Mouse (Mus musculus): ENCODE results near the gene Abhd14b. TPM values are rescaled to one million over a fixed set of nuclear protein-coding genes. Genes with fewer than 3 reads are reported as not detected.

Gene Abhd14b
- total RNA-seq, 4 experiments from 2014 or later = 14.7 to 17.7 (median 17.0) TPM

DNA sequence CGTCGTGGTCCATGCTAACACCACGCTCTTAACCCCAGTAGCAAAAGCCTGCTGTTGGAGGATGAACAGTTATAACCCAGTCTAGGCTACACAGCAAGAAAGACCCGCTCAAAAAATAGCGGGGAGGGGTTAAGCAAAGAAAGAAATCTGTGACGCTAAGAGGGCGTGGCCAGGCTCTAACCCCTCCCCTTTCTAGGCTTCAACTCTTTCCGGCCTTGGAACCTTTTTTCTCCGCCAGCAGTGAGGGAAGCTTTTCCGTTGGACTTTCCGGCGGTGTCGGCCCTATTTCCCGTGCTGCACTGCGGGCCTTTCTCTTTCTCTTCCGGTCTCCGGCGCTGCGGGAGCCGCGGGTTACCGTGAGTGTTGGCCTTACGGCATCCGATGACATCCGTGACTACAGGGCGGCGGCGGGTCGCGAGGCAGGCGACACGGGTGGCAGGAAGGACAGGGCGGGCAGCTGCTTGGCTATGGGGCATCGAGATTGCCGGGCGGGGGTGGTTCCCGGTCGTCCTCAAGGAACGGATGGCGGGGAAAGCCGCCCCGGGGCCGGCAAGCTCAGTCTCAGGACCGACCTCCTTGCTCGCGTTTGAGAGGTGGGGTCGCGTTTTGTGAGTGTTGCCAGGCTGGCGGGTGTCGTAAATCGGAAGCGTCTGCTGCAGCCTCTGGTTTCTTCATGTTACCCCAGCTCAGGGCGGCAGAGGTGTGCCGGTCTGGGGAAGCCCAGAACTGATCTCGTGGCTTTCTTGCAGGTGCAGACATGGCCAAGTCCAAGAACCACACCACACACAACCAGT, 17.8 kb upstream of the Abhd14b start, which contains the start of gene Rpl29:
Gene Rpl29 (plus strand): TSS at position 234 of the 794 bp plus-strand sequence.
- DNase-seq (ENCODE audit: low spot score in 2 of 2) = peak; percentile 92 to 93

DNA sequence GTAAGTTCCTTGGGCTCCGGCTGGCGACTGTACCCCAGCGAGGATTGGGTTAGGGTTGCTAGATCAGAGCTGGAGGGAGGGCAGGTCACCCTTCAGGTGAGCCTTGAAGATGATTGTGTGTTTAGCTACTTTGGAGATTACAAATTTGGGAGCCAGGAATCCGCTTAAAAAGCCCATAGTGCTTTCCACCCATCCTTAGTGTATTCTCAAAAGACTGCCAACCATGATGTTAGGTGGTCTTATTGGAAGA, 17.3 kb upstream of the Abhd14b start:
- DNase-seq (ENCODE audit: low spot score in 2 of 2) = no peak

DNA sequence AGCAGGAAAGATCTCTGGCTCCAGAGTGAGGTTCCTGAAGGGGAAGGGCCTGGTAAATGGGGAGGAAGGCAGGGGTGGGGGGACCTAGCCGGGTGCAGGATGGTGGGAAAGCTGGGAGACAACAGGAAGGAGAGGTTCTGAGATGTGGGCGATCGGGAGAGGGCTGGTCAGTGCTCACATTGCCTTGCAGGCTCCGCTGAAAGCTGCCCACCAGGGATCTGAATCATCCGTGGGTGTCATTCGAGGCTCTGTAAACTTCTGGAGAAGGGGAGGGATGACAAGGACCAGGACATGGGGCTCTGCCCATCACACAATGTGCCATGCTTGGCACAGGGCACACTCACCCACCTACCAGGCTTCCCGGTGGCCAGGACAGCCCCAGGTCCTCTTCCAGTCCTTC, 13.9 kb upstream of the Abhd14b start:
- no peak for DNase-seq (ENCODE audit: low spot score in 2 of 2)

DNA sequence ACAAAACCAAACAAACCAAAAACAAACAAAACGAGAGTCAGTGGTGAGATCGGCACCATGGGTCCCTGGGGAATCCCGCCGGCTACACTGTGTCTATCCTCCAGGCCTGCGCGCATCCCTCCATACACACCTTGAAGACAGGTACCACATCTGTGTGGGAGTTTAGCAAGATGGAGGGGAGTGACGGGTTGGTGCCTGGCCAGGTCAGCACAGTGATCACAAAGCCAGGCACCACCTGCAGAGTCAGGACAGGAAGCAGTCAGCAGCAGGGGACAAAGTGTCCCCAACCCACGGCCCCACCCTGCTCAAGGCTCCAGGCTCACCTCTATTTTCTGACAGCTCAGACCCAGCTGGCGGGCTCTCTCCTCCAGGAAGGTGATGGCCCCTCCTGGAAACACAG, 10.7 kb upstream of the Abhd14b start:
- DNase-seq (ENCODE audit: low spot score in 2 of 2) = no peak

DNA sequence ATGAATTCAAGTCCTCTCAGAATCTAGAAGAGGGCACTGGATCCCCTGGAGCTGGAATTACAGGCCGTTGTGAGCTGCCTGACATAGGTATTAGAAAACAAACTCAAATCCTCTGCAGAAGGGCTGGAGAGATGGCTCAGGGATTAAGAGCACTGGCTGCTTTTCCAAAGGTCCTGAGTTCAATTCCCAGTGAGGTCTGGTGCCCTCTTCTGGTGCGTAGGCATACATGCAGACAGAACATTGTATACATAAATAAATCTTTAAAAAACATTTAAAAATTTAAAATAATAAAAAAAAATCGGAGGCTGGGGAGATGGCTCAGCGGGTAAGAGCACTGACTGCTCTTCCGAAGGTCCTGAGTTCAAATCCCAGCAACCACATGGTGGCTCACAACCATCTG, 4.6 kb upstream of the Abhd14b start:
- no peak for DNase-seq (ENCODE audit: low spot score in 2 of 2)

DNA sequence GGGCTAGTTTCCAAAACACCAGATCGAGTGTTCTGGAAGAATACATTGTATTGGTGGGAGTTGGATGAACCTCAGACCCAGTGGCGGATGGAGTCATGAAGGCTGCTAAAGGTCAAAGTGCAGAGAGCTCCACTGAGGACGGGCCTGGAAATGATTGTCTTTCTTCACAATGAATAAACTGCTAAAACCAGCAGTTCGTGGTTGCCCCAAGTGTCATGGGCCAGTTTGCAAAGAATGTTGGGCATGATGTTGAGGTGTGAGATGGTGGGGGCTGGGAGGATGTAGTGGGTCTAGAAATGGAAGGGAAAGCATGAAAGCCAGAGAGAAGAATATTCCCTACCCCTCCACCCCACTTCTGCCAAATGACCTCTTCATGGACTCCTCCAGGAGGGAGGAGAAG, 2.4 kb upstream of the Abhd14b start:
- no peak for DNase-seq (ENCODE audit: low spot score in 2 of 2)

DNA sequence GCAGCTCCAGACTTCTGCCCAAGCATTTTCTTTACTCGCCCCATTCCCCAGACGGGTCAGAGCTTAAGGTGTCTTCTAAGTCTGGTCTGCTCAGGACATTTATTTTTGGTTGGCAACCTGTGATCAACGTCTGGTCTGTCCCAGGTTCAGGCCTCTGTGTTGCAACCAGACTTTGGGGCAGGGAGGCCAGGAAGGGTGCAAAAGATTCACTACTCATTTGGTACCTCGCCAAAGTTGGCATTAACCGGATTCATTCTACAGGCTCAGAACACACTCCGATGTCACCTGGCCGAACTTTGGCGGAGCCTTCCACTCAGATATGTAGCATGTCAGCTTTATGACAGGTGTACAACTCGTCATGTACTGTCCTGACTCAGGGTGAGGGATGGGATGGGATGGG, 692 bp downstream of the Abhd14b start:
- DNase-seq (ENCODE audit: low spot score in 2 of 2) = no peak

DNA sequence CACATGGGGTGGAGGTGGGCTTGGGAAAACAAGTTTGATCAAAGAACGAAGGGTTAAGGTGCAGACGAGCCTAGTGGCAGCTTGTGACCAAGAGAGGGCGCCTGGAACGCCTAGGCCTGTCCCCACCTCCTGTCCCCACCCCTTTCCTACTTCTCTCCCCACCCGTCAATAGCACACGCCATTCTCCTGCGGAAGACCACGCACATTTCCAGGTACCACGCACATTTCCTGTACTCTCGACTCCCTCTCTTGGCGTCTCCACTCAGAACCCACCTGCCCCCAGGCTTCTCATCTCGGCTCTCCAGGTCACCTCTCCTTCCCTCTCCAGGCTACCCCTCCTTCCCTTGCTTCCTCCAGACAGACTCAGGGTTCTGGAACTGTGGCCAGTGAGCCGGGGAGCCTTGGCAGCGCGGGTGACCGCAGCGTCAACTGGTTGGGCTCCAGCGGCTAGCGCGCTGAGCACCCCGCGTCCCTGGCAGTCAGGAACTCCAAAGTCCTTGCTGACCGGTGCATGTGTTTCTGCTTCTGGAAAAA, 1.3 kb downstream of the Abhd14b start:
- peak in 1 of 2 experiments; percentile 75 for DNase-seq (ENCODE audit: low spot score in 2 of 2)

DNA sequence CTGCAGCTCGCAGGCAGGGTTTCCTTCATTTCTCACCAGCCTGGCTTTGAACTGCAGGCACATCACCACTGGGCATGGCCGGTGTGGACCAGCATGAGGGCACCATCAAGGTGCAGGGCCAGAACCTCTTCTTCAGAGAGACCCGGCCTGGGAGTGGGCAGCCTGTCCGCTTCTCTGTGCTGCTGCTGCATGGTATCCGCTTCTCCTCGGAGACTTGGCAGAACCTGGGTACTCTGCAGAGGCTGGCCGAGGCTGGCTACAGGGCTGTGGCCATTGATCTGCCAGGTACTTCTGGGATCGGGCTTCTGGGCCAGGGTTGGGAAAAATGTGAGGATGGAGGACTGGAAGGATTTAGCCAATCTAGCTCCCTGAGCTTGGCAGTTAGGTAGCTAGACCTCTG, 2.7 kb downstream of the Abhd14b start:
- no peak for DNase-seq (ENCODE audit: low spot score in 2 of 2)

DNA sequence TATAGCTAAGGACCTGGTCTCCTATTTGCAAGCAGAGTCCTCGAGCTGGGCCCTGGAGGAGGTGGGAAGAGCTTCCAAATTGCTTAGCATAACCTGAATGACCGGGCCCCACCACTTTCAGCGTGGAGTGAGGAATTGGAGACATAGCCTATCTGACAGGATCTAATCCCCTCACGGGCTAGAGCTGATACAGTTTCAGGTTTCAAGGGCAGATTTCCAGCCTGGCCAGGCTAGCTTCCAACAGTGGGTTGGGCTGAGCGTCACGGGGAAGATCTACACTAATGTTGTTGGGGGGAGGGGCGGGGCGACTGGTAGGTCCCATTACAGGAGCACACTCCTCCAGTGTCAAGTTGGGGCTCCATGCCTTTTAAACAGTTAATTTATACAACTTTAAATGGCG, 3.4 kb downstream of the Abhd14b start:
- DNase-seq (ENCODE audit: low spot score in 2 of 2) = no peak

DNA sequence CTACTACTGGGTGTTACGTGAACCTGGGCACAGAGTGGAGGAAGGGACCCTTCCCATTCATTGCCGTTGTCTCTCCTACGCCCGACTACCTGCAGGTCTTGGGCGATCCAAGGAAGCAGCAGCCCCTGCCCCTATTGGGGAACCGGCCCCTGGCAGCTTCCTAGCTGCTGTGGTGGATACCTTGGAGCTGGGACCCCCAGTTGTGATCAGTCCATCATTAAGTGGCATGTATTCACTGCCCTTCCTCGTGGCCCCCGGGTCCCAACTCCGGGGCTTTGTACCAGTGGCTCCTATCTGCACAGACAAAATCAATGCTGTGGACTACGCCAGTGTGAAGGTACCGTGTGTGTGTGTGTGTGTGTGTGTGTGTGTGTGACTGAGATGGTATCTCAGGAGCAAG, 4.0 kb downstream of the Abhd14b start:
- DNase-seq (ENCODE audit: low spot score in 2 of 2) = no peak

DNA sequence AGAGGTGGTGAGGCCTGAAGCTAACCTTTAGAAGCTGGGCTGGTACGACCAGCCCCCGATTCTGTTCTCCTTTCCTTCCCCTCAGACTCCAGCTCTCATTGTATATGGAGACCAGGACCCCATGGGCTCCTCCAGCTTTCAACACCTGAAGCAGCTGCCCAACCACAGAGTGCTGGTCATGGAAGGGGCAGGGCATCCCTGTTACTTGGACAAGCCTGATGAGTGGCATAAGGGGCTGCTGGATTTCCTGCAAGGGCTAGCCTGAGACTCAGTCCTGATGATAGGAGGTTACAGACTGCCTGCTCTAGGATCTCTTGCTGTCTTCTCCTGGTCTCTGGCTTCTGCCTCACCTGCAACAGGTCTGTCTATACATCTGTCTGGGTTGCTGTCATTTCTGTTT, 4.6 kb downstream of the Abhd14b start:
- no peak for DNase-seq (ENCODE audit: low spot score in 2 of 2)

DNA sequence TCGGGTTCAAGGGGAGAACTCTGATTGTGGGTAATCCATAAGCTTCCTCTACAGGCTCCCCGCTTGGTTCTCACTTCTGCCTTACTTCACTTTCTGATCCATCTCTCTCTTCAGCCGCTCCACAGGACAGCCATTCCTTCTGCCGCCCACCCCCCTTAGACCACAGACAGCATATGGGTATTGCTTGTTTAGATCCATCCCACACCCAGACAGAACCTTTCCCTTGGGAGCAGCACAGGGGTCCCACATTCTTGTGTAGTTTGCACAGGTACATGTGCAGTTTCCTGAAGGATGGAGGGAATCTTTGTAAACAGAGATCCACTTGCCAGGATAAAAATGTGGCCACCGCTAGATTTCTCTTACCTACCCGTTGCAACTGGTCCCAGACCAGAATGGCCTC, 5.1 kb downstream of the Abhd14b start:
- no peak for DNase-seq (ENCODE audit: low spot score in 2 of 2)

DNA sequence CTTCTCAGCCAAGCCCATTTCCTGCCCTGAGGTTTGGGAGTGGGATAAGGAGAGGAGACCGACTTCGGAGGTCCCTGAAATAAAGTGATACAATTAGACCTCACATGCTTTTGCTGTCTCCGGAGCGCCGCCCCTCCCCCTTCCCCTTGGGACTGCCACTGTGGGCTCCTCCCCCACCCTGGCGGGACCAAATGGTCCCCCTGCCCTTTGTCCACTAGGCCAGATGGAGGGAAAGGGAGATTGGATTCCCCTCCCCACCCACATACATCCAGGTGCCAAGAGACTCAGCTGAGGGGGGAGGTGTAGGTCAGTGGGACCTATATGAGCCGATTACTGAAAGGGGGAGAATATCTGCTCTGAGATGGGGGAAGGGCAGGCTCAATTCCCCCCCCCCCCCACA, 5.6 kb downstream of the Abhd14b start:
- DNase-seq (ENCODE audit: low spot score in 2 of 2) = no peak

DNA sequence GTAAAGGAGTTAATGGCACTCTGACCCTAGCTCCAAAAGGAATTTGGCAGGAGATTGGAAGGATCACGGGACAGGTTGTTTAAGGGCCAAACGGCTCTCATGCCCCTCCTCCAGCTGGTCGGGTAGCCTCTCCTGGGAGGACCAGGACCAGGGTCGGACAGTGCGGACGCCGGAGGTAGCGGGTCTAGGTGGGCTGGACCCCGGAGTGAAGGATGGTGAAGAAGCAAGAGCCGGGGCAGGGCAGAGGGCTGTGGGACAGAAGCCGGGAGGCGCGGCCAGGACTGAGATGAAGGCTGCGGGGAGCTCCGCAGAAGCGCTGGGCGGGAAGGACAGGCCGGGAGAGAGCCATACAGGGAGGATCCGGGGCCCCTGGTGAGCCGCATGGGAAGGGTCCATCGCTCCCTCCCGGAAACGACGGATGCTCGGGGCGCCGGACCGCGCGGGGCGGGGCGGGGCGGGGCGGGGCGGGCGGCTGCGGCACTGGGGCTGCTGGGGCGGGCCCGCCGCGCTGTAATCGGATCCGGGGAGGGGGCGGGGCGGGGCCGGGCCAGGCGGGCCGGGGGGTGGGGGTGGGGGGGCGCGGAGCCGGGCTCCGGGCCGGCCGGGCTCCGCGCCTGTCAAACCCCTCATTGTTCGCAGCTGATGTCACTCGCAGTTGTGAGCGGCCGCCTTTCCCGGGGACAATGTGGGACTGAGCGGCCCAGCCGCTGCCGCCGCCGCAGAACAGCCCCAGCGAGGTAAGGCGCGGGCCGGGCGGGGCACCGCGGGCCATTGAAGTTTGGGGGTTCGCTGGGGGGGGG, 6.2 kb downstream of the Abhd14b start, which contains the start of gene Pcbp4:
Gene Pcbp4 (plus strand): TSS at position 21 of the 800 bp plus-strand sequence.
- DNase-seq (ENCODE audit: low spot score in 2 of 2) = no peak

DNA sequence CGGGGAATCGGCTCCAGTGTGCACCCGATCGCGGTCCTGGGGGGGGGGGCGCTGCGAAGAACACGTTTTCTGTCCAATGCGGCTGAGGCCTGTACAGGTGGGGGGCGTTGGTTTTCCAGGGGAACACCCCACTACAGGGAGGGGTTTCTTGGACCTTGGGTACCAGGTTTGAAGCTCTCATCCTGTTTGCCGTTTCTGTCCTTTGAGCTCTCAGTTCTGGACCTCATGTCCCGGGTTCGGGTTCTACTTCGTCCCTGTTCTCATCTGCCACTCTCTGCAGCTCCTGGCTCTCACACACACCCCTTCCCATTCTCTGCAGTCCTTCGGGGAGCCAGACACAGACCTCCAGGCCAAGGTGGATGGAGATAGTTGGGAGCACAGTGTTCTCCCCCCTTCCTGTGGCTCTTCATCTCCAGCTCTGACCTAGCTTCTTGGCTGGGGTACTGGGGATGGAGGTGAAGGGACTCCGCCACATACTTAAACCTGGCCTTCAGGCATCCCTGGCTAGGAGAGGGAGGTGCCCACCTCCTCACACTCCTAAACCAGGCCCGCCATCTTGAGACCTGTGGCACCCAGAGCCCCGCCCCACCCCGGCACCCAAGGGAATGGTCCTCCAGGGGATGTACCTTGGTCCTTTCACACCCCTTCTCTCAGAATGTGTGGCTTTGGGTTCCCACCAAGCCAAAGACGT, 7.0 kb downstream of the Abhd14b start:
- no peak for DNase-seq (ENCODE audit: low spot score in 2 of 2)

DNA sequence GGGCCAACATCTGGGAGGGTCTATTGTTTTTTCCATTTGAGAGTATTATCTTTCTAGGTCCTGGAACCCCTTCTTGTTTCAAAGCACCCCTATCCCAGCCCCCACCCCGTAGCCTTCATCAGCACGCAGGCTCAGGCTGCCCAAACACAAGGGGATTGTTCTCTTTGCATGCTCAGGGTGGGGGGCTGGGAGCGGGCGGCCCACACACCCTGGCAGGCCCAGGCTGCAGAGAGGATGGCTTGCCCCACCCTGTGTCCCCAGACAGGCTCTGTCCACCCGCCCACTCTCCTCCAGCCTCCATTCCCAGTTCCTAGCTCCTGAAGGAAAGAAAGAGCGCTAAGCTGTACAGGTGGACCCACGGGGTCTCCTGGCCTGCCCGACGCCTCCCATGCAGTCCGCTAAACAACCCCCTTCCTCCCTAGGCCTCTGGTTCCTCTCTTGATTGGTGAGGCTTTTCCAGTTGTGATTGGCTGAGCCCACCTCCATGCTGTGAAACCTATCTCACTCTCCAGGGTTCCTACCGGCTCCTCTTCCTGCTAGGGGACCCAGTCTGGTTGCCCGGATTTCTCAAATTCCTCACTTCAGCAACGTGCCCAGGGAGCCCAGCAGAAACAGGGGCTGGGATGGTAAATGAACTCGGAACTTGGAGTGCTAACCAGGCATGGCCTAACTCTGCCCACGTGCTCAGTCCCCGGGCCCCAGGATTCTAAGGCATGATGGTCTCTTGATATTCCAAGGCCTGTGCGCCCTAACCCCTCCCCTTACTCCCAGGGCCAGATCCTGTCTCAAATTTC, 7.8 kb downstream of the Abhd14b start:
- no peak for DNase-seq (ENCODE audit: low spot score in 2 of 2)

DNA sequence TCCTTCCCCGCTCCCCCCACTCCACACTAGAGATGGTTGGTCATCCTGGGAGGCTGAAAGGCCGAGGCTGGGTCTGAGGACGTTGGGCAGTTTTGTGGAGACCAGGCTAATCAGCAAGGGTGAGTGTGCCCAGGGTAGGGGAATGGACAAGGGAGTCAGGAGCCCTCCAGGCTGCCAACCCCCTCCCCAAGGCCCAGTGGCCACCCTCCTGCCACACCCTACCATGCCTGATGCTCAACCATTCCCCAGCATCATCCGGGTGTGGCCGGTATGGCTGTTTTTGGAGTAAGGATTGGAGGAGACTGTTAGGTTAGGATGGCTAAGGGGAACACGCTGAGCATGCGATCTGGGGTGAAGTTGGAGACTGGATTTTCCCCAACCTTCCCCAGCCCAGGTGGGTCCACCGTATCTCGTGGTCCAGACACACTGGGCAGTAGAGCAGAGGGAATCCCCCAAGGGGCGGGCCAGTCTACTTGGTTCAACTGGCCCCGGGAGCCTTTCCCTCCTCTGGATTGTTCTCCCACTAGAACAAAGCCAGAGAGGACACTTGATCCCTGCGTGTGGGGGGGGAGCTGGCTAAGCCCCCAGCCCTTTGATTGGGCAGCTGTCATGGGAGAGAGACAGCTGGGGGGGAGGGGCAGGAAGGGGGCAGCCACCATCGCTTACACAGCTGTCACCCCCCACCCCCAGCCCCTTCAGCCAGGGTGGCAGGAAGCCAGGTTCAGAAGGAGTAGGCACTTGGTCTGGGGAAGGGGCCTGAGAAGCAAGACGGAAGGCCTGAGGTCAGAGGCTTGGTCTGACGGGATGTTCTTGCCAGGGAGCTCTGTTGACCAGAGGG, 9.3 kb downstream of the Abhd14b start:
- DNase-seq (ENCODE audit: low spot score in 2 of 2) = no peak

DNA sequence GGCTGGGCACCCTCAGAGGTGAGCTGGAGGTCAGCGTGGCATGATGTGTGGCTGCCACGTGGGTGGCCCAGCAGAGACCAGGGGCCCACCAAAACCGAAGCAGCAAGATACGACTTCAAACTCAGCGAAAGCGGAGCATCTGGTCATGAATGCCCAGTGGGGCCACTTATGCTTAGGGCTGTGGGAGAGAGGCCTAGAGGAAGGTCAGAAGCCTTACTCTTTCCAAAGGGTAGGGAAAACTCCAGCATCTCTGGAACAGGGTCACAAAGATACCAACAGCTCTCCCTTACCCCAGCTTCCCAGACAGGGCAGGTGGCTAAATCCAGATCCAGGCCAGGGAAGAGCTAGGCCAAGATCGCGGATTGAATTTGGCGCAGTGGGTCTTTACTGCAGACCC, 9.9 kb downstream of the Abhd14b start:
- no peak for DNase-seq (ENCODE audit: low spot score in 2 of 2)

DNA sequence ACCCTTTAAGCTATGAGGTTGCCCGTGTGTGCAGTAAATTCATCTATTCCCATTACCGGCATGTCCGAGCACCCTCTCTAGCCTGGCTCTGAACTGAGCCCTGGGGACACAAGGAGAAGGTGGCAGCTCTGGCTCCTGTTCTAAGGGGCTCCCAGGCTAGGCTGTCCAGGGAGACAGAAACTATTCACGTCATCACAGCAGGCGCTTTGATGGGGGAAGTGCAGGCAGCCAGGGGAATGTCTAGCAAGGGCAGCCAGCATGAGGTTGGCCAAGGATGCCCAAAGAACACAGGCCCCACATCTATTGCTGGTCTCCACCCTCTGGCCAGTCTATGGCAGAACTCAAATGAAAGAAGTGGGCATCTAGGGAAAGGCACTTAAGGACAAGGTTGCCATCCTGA, 10.7 kb downstream of the Abhd14b start:
- no peak for DNase-seq (ENCODE audit: low spot score in 2 of 2)
